Mouse (Mus musculus): ENCODE measurements around the gene Mpi. TPM values are rescaled to one million over a fixed set of nuclear protein-coding genes. Genes with fewer than 3 reads are reported as not detected.
A peak's percentile ranks its signal among the peaks of the same experiment; 100 is the strongest.

Mpi gene
- polyA plus RNA-seq, 1 experiment, result 89.6 TPM

GRCm38 (mm10) chr9:57522114-57522860, 30.3 kb downstream of the Mpi start:
- peak overlapping the region; percentile 98 for H3ac ChIP-seq (ENCODE audit: control insufficient read depth, insufficient read length)
- H3K36me3 ChIP-seq (ENCODE audit: control insufficient read depth, insufficient read depth), result no peaks in the 10 kb centered on the region
- peaks cover 57% of the 10 kb centered on the region for H3K79me2 ChIP-seq (ENCODE audit: control insufficient read depth, insufficient read depth)
- no peak for TF ChIP-seq USF1 (IDR thresholded peaks at IDR 0.05; ENCODE audit: low read depth)
- no peak for TF ChIP-seq MYOD1 (IDR thresholded peaks at IDR 0.05; ENCODE audit: control insufficient read depth in 1 of 3, insufficient read length in 2 of 3, low read depth in 2 of 3)
- no peak for TF ChIP-seq MAX (IDR thresholded peaks at IDR 0.05; ENCODE audit: low read depth)
- no peak for TF ChIP-seq TCF12 (IDR thresholded peaks at IDR 0.05; ENCODE audit: insufficient read depth, poor library complexity, severe bottlenecking)
- TF ChIP-seq MYOG (IDR thresholded peaks at IDR 0.05; ENCODE audit: control insufficient read depth in 1 of 3, insufficient read depth in 1 of 3, insufficient read length in 2 of 3, low read depth in 2 of 3), result no peak
- no peak for TF ChIP-seq POLR2AphosphoS2 (IDR thresholded peaks at IDR 0.05; ENCODE audit: insufficient read length, low read depth)
- TF ChIP-seq TCF3 (IDR thresholded peaks at IDR 0.05; ENCODE audit: insufficient read length, low read depth), result no peak
- TF ChIP-seq POLR2A (IDR thresholded peaks at IDR 0.05; ENCODE audit: insufficient read length, low read depth), result no peak
- peak overlapping the region; percentile 79 for H3K4me3 ChIP-seq
- no peaks in the 10 kb centered on the region for H3K27me3 ChIP-seq (ENCODE audit: control insufficient read depth, insufficient read depth, insufficient read length)
- peak overlapping the region; percentile 87 for H3K4me2 ChIP-seq (ENCODE audit: low read depth)

- H3K4me3 ChIP-seq, result peak within 1 kb of the TSS; percentile 79
- H3K36me3 ChIP-seq (ENCODE audit: control insufficient read depth, insufficient read depth), result no peaks in the 10 kb centered on the region
- H3ac ChIP-seq (ENCODE audit: control insufficient read depth, insufficient read length), result peak within 1 kb of the TSS; percentile 98
- H3K27me3 ChIP-seq (ENCODE audit: control insufficient read depth, insufficient read depth, insufficient read length), result no peaks in the 10 kb centered on the region
- H3K4me2 ChIP-seq (ENCODE audit: low read depth), result peak within 1 kb of the TSS; percentile 87
- peaks cover 47% of the 10 kb centered on the region for H3K79me2 ChIP-seq (ENCODE audit: control insufficient read depth, insufficient read depth)
- TF ChIP-seq POLR2A (IDR thresholded peaks at IDR 0.05; ENCODE audit: insufficient read length, low read depth) (peak; percentile 100), SRF (IDR thresholded peaks at IDR 0.05; ENCODE audit: control insufficient read depth, insufficient read length, low read depth) (peak; percentile 61), USF1 (IDR thresholded peaks at IDR 0.05; ENCODE audit: low read depth) (no peak), MYOD1 (IDR thresholded peaks at IDR 0.05; ENCODE audit: control insufficient read depth in 1 of 3, insufficient read length in 2 of 3, low read depth in 2 of 3) (peak in 1 of 3 experiments; percentile 41), POLR2AphosphoS2 (IDR thresholded peaks at IDR 0.05; ENCODE audit: insufficient read length, low read depth) (peak; percentile 99), MYOG (IDR thresholded peaks at IDR 0.05; ENCODE audit: control insufficient read depth in 1 of 3, insufficient read depth in 1 of 3, insufficient read length in 2 of 3, low read depth in 2 of 3) (peak in 1 of 3 experiments; percentile 6), TCF3 (IDR thresholded peaks at IDR 0.05; ENCODE audit: insufficient read length, low read depth) (no peak), REST (IDR thresholded peaks at IDR 0.05; ENCODE audit: insufficient read depth, insufficient read length) (peak; percentile 66)
These were observed 31.3 kb downstream of the Mpi start, which contains the start of gene Cox5a for GRCm38 (mm10) chr9:57521056-57521911. Gene Cox5a, plus strand, starts transcription at chr9:57521274.

GRCm38 (mm10) chr9:57520375-57521055, 32.0 kb downstream of the Mpi start:
- Histone ChIP-seq H3K36me3 (ENCODE audit: control insufficient read depth, insufficient read depth) (no peaks in the 10 kb centered on the region), H3K4me3 (peak overlapping the region; percentile 79), H3K4me2 (ENCODE audit: low read depth) (peak overlapping the region; percentile 68), H3K79me2 (ENCODE audit: control insufficient read depth, insufficient read depth) (peaks cover 40% of the 10 kb centered on the region), H3K27me3 (ENCODE audit: control insufficient read depth, insufficient read depth, insufficient read length) (no peaks in the 10 kb centered on the region), H3ac (ENCODE audit: control insufficient read depth, insufficient read length) (peak overlapping the region; percentile 98)
- 0 out of 2 replicates have a peak, but pooled peaks have one; percentile 8 for TF ChIP-seq CEBPB (IDR thresholded peaks at IDR 0.05; ENCODE audit: insufficient read depth, poor library complexity, severe bottlenecking)
- TF ChIP-seq USF1 (IDR thresholded peaks at IDR 0.05; ENCODE audit: low read depth), result peak; percentile 59
- no peak for TF ChIP-seq POLR2AphosphoS2 (IDR thresholded peaks at IDR 0.05; ENCODE audit: insufficient read length, low read depth)

GRCm38 (mm10) chr9:57517113-57517512, 35.5 kb downstream of the Mpi start:
- H3K4me2 ChIP-seq (ENCODE audit: low read depth), result no peak overlapping the region
- no peaks in the 10 kb centered on the region for H3K36me3 ChIP-seq (ENCODE audit: control insufficient read depth, insufficient read depth)
- no peak overlapping the region for H3K4me3 ChIP-seq

More at GRCm38 (mm10) chr9:57517113-57517512, 35.5 kb downstream of the Mpi start:
- Histone ChIP-seq H3K79me2 (ENCODE audit: control insufficient read depth, insufficient read depth) (peaks cover 6% of the 10 kb centered on the region), H3K27me3 (ENCODE audit: control insufficient read depth, insufficient read depth, insufficient read length) (peaks cover 6% of the 10 kb centered on the region), H3ac (ENCODE audit: control insufficient read depth, insufficient read length) (no peak overlapping the region)
- TF ChIP-seq TCF12 (IDR thresholded peaks at IDR 0.05; ENCODE audit: insufficient read depth, poor library complexity, severe bottlenecking) (no peak), MYOG (IDR thresholded peaks at IDR 0.05; ENCODE audit: control insufficient read depth in 1 of 3, insufficient read depth in 1 of 3, insufficient read length in 2 of 3, low read depth in 2 of 3) (no peak), TCF3 (IDR thresholded peaks at IDR 0.05; ENCODE audit: insufficient read length, low read depth) (no peak), E2F4 (IDR thresholded peaks at IDR 0.05; ENCODE audit: insufficient read depth) (no peak), MAX (IDR thresholded peaks at IDR 0.05; ENCODE audit: low read depth) (no peak), CEBPB (IDR thresholded peaks at IDR 0.05; ENCODE audit: insufficient read depth, poor library complexity, severe bottlenecking) (no peak), MYOD1 (IDR thresholded peaks at IDR 0.05; ENCODE audit: control insufficient read depth in 1 of 3, insufficient read length in 2 of 3, low read depth in 2 of 3) (no peak), SRF (IDR thresholded peaks at IDR 0.05; ENCODE audit: control insufficient read depth, insufficient read length, low read depth) (no peak), POLR2AphosphoS2 (IDR thresholded peaks at IDR 0.05; ENCODE audit: insufficient read length, low read depth) (no peak), REST (IDR thresholded peaks at IDR 0.05; ENCODE audit: insufficient read depth, insufficient read length) (no peak), POLR2A (IDR thresholded peaks at IDR 0.05; ENCODE audit: insufficient read length, low read depth) (no peak), USF1 (IDR thresholded peaks at IDR 0.05; ENCODE audit: low read depth) (no peak)

Data from myocyte (in vitro differentiated cells).